Mouse (Mus musculus) c-Kit-positive CD71-positive TER-119-positive erythroid progenitor cells, embryonic 14.5 days (primary cell): ENCODE data around the gene Use1.

Experiments used
- DNase-seq: peaks from one replicate; pipeline ENCODE4 v3.0.0-alpha.2; 2013; ENCODE audit warnings: low spot score

Gene Use1

DNA sequence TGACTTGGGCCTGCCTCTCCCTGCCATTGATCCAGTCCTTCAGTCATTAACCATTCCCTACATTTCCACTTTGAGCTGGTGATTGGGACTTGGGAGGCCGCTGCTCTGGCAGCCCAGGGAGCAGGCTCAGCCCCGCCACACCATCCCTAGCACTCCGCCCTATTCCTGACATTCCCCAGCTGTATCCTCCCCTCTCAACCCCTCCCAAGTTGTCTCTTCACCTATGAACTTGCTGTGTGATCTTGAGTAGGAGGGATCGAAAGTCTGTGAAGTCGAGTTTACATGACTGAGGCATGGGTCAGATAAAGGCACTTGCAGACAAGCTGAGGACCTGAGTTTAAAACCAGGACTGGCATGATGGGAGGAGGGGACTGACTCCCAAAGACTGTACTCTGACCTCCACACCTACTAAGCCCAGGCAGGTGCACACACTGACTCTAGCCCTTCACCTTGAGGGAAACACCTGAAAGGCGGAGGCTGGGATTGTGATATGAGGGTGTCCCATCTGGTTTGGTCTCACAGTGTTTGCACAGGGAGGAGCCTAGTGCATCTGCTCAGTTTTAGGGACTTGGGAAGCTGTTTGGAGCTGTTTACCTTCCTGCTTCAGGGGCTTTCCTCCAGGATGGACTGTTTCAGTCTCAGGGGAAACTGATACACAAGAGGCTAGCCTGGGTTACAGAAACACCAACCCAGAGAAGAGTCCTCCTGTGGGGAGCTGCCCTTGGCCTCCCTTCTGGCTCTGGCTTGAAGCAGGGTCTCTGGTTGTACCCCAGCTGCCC lies 36.6 kb downstream of the Use1 start:
- DNase-seq: no peak

DNA sequence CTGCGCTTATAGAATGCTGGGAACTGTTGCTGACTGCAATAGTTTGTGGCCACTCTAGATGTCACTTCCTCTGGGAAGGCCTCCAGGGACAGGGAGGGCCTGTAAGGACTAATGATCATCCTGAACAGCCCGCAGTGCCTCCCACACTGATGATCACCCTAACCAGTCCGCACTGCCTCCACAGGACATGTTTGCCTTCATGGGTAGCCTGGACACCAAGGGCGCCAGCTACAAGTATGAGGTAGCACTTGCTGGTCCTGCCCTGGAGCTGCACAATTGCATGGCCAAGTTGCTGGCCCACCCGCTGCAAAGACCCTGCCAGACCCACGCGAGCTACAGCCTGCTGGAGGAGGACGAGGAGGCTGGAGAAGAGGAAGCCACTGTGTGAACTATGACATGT lies 37.4 kb downstream of the Use1 start:
- no peak for DNase-seq

DNA sequence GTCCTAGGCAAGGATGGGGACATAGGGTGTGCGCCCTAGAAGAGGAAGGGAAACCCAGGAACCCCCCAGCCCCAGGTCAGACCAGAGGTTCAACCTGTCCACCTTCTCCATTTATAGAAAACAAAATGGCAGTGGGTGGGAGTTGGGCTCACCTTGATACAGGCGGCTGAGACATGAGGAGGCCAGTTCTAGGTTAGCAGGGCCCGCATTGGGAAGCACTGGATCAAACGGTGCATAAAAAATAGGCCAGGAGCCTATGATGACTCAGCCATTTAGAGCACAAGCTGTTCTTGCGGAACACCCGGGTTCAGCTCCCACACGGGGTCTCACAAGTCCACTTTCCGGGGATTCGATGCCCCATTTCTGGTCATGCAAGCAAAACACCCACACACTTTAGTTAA lies 38.3 kb downstream of the Use1 start:
- DNase-seq: peak; percentile 33

DNA sequence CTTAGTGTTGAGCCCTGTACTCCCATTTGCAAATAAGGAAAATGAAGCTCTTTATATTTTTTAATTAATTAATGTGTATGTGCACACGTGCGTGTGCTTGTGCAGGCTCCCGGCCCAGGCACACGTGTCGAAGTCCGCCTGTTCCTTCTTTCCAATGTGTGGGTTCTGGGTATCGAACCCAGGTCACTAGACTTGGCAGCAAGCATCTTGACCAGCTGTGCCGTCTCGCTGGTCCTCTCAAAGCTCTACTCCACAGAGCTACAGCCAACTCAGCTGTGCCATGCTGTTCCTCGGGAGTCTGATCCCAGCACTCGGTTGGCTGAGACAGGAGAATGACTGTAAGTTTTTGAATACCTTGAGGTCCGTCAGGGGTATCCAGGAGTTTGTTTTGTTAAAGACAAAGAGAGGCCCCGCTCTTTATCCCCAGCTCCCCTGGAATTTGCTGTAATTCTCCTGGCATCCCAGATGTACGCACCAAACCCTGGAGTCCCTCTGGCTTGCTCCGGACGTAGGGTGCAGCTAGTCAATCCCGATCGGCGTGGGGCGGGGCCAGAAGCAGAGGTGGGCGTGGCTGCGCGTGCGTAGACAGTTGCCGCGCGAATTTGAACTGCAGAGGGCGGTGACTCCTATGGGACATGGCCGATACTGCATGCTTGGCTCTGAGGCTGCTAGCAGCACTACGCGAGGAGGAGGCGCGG lies 38.9 kb downstream of the Use1 start, which contains the start of gene Ankle1:
Gene Ankle1, plus strand, starts transcription at position 610 of the 698 bp plus-strand sequence.
- DNase-seq: peak; percentile 94

DNA sequence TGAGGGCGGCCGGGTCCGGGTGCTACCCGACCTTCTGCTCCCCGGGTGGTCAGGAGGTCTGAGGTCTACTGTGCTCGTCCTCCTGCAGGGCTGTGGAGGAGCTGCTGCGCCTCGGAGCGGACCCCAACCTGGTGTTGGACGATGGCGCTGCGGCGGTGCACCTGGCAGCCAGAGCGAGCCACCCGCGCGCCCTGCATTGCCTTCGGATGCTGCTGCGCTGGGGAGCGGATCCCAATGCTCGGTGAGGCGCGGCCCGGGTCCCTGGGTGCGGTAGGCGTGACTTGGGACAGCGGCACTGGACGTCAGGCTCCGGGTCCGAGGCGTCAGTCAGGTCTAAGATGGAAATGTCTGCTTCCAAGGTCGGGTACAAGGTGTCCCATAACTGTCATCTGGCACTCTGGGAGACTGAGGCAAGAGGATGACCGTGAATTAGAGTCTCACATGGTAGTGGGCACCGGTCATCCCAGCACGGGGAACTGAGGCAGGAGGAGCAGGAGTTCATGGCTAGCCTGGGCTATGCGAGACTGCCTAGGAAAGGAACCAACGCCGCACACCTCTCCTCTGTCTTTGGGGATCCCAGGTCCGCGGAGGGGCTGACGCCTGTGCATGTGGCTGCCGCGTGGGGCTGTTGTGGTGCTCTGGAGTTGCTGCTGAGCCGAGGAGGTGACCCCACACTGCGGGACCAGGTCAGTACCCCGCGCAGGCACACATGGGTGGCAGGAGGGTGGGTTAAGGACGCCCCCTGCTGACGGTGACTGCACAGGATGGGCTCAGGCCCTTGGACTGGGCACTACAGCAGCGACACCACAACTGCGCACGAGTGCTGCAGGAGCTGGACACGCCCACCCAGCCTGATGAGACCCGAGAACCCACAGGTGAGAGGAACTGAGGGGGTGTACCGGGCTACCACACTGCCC lies 39.7 kb downstream of the Use1 start:
- DNase-seq: peak; percentile 72

DNA sequence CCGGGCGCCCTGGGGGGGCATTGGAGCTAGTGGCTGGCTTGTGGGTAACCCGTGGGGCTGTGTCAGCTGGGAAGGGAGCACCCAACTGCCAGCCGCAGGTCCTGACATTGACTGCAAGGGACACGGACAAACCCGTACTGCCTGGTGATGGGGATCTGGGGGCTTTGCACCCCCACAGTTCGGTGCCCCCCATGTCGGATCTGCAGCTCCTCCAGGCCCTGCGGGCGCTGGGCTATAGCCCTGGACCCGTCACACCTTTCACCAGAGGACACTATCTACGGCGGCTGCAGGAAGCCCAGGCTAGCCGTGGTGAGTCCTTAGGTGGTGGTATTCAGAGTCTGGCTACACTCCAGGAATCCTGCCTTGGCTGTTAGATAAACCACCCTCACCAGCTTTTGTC lies 40.8 kb downstream of the Use1 start:
- no peak for DNase-seq

DNA sequence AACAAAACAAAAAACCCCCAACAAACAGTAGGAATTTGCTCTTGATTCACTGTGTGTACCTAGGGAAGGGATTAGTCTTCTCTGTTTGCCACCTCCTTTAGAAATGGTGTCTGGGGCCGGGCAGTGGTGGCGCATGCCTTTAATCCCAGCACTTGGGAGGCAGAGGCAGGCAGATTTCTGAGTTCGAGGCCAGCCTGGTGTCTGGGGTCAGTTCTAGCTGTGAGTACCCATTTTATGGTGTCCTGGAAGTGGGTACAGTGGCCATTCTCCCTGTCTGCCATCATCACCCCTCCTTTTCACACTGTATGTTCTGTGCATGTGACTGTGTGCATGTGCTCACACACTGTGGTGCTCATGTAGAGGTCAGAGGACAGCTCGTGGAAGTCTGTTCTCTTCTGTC lies 41.6 kb downstream of the Use1 start:
- no peak for DNase-seq

DNA sequence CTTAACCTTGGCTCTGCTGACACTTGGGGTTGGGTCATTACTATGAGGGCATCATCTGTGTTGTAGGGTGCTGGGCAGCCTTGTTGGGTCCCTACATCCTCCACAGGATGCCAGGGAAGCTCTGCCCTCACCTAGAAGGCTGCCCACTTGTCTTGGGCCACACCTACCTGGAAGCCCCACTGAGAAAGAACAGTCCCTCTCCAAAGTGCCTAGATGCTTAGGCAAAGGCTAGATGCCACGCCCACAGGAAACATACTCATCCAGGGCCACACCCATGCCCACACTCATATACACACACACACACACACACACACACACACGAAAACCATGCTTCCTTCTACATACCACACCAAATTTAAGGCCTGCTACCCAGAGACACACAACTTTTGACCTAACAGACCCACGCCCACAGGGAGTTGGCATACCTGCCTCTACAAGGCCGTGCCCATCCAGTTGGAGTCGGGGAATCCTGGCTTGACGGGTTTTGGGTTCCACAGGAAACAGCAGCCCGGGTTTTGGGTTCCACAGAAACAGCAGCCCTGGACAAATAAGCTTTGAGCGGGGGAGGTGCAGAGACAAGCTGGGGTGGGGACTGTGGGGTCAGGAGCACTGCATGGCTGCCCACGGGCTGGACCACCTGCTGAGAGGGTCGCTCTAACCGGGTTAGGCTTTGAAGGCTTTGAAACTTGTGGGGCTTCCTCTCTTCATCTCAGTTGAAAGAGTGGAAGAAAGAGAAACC lies 45.1 kb downstream of the Use1 start:
- no peak for DNase-seq
